Mouse (Mus musculus) c-Kit-positive CD71-positive TER-119-positive erythroid progenitor cells, embryonic 14.5 days (primary cell): ENCODE results near the gene H2-Q4.
"Not testable (repeated sequence)": the region's sequence is repeated elsewhere in the genome, so short reads cannot be mapped to it uniquely, and the experiment has no call there.

Experiments
- DNase-seq: peaks from one replicate; pipeline ENCODE4 v3.0.0-alpha.2; 2013; ENCODE audit warnings: low spot score

Gene H2-Q4

DNA sequence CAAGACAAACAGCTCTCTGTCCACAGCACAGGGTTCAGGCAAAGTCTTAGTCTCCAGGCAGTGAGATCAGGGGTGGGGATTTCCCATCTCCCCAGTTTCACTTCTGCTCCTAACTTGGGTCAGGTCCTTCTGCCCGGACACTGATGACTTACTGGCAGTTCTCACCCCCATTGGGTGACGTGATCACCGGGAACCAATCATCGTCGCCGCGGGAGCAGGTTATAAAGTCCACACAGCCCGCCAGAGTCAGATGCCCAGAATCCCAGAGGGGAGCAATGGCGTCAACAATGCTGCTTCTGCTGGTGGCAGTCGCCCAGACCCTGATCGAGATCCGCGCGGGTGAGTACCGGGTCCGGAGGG is at the start of gene H2-Q4:
Gene H2-Q4 (plus strand): TSS at position 249 of the 360 bp plus-strand sequence.
- DNase-seq, result peak; percentile 60

DNA sequence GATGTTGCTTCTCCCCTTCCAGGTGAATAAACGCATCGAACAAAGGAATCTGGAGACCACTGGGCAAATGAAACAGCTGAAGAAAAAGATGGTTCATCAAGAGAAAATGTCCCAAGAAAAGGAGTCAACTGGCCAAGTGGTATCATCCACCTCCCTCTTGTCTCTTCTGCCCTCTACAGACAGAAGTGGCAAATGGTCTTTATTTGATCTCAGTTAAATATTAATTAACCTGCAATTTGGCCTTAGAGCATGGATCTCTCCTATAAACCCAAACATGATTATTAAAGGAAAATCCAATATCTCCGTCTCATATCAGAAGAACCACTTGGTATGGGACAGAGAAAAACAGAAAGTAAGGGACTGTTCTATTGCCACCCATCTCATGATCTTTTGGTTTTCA is 49.7 kb upstream of the H2-Q4 start:
- DNase-seq, result not testable (repeated sequence)

DNA sequence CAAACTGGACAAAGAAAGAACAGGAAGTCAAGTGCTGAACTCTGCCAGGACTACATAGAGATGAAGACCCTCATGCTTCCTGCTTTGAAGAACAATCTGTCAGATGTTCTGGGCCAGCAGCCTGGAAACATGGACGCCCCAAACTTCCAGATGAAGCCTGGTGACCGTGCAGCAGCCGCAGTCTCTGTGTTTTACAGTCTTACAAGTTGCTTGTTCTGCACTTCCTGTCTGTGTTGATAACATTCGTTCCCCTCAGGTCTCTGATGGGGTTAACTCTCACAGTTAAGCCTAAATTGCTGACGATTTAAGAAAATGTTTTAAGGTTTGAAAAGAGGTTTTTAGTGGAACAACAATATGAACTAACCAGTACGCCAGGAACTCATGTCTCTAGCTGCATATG is 47.9 kb upstream of the H2-Q4 start:
- not testable (repeated sequence) for DNase-seq

DNA sequence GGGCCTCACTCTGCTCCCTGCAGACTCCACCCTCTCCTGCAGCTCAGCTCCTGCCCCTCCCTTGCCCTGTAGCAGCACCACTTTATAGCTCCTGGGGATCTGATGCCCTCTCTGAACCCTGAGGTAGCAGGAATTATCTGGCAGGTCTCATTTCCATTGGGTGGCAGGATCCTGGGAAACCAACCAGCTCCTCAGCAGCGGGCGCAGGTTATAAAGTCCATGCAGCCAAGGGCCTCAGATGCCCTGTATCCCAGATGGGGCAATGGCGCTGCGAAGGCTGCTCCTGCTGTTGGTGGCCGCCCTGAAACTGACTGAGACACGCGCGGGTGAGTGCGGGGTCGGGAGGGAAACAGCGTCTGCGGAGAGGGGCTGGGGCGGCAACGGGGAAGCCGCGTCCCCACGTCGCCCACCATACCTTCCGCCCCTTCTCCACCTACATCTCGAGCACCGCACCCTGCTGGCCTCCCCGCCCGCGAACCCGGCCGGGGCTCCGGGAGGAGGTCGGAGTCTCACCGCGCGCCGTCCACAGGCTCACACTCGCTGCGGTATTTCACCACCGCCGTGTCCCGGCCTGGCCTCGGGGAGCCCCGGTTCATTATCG is 37.2 kb upstream of the H2-Q4 start, which contains the start of gene H2-Q2:
Gene H2-Q2 (plus strand): TSS at position 172 of the 601 bp plus-strand sequence.
- DNase-seq, result no peak

DNA sequence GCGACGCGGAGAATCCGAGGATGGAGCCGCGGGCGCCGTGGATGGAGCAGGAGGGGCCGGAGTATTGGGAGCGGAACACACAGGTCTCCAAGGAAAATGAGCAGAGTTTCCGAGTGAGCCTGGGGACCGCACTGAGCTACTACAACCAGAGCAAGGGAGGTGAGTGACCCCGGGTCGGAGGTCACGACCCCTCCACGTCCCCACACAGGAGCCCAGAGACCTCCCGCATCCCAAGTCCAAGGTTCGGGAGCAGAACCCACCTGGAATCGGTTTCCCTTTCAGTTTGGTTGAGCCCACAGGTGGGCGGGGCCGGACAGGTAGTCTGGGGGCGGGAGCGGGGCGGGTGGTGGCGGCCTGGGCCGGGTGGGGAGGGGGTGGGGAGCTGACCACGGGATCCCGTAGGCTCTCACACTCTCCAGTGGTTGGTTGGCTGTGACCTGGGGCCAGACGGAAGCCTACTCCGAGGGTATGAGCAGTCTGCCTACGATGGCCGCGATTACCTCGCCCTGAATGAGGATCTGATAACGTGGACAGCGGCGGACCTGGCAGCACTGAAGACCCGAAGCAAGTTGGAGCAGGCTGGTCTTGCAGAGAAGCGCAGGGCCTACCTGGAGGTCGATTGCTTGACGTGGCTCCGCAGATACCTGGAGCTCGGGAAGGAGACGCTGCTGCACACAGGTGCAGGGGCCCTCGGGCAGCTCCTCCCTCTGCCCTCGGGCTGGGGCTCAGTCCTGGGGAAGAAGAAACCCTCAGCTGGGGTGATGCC is 36.5 kb upstream of the H2-Q4 start:
- DNase-seq, result no peak

DNA sequence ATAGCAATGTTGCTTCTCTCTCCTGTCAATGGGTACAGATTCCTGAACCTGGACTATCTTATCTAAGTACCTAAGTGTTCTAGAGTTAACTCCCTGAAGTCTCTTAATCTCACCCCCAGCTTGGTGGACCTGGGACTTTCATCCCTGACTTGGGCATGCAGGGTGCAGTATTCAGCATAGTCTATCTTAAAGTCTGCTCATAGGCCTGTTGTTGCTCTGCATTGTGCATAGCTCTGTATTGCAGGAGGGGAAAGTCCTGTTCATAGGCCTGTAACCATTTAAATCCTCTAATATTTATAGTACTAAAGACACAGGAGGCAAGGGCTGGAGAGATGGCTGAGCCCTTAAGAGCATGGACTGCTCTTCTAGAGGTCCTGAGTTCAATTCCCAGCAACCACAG is 31.8 kb upstream of the H2-Q4 start:
- not testable (repeated sequence) for DNase-seq

DNA sequence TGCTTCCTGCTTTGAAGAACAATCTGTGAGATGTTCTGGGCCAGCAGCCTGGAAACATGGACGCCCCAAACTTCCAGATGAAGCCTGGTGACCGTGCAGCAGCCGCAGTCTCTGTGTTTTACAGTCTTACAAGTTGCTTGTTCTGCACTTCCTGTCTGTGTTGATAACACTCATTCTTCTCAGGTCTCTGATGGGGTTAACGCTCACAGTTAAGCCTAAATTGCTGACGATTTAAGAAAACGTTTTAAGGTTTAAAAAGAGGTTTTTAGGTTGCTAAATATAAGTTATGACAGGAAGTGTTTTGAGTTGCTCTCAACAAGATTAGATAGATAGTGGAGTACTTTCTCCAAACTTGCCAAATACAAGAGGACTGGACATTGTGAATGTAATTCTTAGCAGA is 26.1 kb upstream of the H2-Q4 start:
- not testable (repeated sequence) for DNase-seq

DNA sequence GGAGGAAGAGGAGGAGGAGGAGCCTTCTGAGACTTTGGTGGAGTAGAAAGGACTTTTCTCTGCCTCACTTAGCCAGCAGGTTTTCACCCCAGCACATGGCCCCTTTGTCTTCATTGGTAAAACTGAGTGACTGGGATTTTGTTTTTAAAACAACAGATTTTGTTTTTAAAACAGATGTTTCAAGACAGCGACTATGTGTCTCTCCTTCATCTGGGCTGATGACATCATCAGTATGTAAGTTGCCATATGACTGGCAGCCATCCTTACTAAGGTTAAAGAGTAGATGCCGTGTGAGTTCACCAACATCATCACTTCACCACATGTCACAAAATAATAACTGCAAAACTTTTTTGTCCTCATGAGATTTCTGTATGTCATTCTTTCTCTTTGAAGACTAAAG is 25.3 kb upstream of the H2-Q4 start:
- no peak for DNase-seq

DNA sequence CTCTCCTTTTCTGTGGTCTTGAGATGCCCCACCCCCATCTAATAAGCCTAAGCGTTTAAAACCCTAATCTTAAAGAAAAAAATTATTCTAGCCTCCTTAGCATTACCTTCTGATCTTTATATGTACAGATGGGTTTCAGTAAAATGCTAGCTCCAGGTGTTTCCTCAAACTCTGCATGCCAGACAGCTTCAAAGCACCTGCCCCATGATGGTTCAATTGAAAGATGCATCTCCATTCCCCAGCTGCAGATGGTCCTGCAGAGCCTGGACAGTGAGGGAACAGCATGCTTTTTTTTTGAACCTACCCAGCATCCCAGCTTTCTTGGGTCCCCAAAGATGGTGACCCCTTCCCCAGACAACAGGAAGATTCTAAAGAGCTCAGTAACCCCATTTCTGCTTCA is 22.3 kb upstream of the H2-Q4 start:
- no peak for DNase-seq

DNA sequence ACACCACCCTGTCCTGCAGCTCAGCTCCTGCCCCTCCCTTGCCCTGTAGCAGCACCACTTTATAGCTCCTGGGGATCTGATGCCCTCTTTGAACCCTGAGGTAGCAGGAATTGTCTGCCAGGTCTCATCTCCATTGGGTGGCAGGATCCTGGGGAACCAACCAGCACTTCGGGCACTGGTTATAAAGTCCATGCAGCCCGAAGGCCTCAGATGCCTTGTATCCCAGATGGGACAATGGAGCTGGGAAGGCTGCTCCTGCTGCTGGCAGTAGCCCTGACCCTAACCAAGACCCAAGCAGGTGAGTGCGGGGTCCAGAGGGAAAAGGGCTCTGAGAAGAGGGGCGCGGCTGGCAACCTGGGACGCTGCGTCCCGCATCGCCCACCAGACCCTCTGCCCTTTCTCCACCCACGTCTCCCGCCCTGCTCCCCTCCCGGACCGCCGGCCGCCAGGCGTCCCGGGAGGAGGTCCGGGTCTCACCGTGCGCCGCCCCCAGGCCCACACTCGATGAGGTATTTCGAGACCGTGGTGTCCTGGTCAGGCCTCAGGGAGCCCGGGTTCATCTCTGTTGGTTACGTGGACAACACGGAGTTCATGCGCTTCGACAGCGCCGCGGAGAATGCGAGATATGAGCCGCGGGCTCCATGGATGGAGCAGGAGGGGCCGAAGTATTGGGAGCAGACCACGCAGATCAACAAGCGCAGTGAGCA is 20.5 kb upstream of the H2-Q4 start:
- no peak for DNase-seq

DNA sequence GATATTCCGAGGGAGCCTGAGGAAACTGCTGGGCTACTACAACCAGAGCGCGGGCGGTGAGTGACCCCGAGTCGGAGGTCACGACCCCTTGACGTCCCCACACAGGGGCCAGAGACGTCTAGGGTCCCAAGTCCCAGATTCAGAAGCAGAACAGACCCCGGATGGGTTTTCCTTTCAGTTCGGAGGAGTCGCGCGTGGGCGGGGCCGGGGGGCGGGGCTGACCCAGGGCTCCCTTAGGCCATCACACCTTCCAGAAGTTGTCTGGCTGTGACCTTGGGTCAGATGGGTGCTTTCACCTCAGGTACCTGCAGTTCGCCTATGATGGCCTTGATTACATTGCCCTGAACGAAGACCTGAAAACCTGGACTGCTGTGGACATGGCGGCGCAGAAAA is 20.0 kb upstream of the H2-Q4 start:
- DNase-seq, result no peak

DNA sequence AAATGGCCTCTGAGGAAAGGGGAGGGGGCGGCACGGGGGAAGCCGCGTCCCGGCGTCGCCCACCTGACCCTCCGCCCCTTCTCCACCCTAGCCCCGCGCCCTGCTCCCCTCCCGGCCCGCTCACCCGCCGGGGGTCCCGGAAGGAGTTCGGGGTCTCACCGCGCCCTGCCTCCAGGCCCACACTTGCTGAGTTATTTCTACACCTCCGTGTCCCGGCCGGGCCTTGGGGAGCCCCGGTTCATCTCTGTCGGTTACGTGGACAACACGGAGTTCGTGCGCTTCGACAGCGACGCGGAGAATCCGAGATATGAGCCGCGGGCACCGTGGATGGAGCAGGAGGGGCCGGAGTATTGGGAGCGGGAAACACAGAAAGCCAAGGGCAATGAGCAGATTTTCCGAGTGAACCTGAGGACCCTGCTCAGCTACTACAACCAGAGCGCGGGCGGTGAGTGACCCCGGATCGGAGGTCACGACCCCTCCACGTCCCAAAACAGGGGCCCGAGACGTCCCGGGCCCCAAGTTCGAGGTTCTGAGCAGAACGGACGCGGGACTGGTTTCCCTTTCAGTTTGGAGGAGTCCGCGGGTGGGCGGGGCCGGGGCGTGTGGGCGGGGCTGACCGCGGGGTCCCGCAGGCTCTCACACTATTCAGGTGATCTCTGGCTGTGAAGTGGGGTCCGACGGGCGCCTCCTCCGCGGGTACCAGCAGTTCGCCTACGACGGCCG is 473 bp downstream of the H2-Q4 start:
- peak; percentile 26 for DNase-seq

DNA sequence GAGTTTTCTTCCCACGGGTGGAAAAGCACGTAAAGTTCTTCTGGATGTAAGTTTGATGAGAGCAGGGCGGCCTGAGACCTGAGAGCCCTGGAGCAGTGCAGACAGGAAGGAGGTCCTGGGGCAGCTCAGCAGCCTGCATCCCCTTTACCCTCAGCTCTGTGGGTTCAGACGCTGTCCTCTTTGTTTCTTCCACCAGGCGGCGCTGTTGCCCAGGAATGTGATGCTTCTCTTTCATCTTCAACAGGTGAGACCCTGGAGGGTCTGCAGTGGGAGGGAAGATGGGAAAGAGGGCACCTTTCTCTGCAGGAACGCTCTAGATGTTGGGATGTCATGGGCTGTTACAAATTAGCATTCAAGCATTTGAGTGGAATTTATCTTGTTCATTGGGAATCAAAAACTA is 10.4 kb downstream of the H2-Q4 start:
- DNase-seq, result not testable (repeated sequence)

DNA sequence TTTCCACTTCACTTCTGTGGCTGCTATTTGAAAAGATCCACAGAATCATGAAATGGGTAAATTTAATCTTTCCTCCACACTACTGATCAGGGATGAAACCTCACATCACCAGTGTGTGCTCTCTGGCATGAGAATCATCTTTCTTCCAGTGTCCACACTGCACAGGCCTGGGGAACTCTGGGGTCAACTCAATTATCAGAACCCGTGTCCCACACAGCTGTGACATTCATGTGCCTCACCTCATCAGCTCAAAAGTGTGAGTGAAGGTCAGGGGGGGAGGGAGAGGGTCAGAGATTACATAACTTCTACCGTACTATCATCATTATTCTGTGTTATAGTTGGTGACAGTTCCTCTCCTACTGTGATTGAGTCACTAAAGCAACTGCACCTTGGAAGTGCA is 13.3 kb downstream of the H2-Q4 start:
- DNase-seq, result not testable (repeated sequence)

DNA sequence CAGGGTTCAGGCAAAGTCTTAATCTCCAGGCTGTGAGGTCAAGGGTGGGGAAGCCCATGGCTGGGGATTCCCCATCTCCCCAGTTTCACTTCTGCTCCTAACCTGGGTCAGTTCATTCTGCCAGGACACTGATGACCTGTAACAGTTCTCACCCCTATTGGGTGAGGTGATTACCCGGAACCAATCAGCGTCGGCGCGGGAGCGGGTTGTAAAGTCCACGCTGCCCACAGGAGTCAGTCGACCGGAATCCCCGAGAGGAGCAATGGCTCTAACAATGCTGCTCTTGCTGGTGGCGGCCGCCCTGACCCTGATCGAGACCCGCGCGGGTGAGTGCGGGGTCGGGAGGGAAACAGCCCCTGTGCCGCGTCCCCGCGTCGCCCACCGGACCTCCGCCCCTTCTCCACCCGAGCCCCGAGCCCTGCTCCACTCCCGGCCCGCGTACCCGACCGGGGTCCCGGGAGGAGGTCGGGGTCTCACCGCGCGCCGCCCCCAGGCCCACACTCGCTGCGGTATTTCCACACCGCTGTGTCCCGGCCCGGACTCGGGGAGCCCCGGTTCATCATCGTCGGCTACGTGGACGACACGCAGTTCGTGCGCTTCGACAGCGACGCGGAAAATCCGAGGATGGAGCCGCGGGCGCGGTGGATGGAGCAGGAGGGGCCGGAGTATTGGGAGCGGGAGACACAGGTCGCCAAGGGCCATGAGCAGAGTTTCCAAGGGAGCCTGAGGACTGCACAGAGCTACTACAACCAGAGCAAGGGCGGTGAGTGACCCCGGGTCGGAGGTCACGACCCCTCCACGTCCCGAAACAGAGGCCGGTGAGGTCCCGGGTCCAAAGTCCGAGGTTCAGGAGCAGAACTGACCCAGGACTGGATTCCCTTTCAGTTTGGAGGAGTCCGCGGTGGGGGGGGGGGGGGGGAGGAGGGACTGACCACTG is 14.7 kb downstream of the H2-Q4 start:
- not testable (repeated sequence) for DNase-seq

DNA sequence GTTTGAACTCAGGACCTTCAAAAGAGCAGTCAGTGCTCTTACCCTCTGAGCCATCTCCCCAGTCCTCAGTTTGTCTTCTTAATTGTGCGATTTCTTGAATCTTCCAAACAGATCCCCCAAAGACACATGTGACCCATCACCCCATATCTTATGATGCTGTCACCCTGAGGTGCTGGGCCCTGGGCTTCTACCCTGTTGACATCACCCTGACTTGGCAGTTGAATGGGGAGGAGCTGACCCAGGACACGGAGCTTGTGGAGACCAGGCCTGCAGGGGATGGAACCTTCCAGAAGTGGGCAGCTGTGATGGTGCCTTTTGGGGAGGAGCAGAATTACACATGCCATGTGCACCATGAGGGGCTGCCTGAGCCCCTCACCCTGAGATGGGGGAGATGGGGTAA is 17.5 kb downstream of the H2-Q4 start:
- not testable (repeated sequence) for DNase-seq

DNA sequence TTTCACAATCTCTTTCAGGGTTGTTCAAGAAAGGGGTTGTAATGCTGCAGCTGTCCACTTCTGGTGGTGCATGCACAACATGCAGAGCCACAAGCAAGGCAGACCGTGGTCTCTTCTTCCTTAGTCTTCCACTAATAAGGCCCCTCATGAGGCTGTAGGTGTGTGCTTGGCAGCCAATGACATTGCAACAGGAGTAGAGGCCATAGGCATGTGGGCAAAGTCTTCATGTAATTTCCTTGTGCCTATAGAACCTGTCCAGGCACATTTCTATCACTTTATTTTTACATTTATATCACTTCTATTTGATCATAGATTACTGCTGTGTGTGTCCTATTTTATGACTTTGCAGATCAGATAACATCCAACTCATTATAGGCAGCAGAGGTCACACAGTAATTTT is 33.6 kb downstream of the H2-Q4 start:
- not testable (repeated sequence) for DNase-seq

DNA sequence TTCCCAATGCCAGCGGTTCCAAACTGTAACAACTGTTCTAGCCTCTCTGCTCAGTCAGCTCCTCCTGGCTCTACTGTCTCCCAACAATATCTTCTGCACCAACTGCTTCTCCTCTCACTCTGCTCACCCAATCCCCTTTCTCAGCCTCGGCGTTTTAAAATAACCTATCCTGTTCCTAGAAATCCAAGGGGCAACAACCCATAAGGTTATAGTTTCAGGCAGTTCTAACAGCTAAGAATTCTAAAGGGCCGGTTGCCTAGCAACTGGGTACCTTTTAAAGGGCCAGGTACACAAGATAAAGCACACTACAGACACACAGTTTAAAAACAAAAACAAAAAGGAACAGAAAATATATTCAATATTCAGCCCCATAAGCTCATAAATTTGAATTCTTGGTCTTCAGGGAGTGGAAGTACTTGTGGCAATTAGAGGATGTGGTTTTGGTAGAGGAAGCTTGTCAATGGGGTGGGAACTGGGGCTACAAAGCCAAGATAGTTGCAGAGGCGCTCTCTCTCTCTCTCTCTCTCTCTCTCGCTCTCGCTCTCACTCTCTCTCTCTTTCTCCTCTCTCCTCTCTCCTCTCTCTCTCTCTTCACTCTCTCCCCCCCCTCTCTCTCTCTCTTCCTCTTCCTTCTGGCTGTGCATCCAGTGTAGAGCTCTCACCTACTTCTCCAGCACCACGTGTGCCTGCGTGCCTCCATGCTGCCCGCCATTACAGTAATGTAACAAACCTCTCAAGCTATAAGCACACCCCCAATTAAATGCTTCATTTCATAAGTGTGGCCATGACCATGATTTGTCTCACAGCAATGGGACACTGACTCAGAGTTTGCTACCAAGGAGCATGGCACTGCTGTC is 36.1 kb downstream of the H2-Q4 start:
- not testable (repeated sequence) for DNase-seq

DNA sequence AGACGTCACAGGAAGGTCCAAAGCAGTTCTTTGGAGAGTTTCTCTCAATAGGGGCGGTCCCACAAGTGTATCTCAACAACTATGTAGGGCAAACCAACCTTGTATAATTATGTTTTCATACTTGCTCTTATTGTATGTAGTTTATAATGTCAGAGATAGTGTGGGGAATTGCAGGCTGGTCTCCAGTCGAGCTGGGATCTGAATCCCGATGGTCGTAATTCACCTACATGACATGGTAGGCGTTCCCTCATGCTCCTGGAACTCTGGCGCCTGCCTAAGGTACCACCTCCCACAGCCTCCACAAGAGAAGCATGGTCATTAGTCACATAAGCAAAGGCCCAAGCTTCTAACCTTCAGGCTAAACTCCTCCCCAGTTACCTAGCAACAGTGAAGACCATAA is 39.4 kb downstream of the H2-Q4 start:
- DNase-seq, result no peak

DNA sequence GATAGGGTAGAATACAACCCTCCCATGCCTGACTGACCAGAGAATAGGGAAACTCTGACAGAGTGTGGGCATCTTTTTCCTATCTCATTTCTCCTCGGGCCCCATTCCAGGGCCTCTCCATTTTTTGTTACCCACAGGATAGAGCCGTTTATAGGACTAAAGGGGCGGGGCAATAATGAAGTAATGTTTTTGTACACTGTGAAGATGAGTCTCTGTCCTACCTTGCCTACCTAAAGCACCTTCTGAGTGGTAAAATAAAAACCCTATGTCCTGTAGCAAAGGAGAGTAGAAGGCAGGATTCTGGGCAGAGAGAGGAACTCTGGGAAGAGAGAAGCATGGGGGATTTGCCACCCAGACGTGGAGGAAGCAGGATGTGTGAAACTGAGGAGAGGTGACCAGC is 40.1 kb downstream of the H2-Q4 start:
- not testable (repeated sequence) for DNase-seq
